Mouse (Mus musculus) kidney, postnatal 25 days (tissue): Measurements from ENCODE around the gene Polr1d.

Experiments
- DNase-seq, 2 experiments: peaks; one replicate each; pipeline ENCODE4 v3.0.0; 2021; ENCODE audit warnings: mixed read lengths in 2 of 2

Gene Polr1d

GRCm38 (mm10) chr5:147154806-147155371 is 78.0 kb downstream of the Polr1d start:
- DNase-seq = no peak

DNA sequence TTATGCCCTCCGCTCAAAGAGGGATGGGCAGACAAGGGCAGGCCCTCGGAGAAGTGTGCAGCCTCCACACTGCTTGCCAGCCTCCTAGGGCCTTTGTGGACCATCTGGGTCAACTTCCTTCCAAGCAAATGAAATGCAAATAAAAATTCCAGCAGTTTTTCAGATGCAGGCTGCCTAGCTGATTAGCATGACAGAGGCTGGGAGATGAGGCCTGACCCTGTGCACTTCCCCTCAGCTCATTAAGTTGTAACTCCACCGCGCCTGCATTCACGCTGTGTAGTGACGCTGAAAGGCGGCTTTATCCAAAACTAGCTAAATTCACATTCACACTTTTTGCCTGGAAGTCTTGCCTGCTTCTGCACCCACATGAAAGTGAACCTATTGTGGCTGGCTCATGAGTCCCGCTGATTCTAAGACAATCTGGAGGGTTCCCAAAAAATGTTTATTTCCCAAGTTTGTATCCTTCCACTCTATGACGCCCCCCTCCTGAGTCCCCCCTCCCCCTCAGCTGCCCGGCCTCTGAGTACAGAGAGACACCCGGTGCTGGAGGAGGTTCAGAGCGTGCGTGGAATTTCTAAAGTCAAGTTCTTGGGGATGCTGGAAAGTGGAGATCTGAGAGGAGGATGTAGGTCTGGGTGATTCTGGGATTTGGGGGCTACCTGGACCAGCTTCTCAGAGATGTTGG is 78.7 kb downstream of the Polr1d start:
- no peak for DNase-seq

GRCm38 (mm10) chr5:147156376-147156775 is 79.5 kb downstream of the Polr1d start:
- DNase-seq = no peak

DNA sequence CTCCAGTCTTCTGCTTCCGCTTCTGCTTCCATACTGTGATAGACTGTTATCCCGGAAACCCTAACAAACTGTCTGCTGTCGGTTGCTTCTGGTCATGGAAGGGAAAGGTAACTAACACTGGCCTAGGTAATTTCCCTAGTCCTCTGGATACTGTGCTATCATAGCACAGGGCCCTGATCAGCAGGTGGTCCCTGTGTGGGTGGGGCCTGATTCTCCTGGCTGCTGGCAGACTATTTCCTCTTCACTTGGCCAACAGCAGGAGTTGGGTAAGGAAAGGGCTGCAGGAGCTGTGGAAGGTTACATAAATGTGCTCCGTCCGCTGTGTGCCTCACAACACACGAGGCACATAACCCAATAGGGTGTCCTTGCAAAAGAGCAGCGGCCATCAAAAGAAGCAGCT is 80.6 kb downstream of the Polr1d start:
- DNase-seq = no peak

DNA sequence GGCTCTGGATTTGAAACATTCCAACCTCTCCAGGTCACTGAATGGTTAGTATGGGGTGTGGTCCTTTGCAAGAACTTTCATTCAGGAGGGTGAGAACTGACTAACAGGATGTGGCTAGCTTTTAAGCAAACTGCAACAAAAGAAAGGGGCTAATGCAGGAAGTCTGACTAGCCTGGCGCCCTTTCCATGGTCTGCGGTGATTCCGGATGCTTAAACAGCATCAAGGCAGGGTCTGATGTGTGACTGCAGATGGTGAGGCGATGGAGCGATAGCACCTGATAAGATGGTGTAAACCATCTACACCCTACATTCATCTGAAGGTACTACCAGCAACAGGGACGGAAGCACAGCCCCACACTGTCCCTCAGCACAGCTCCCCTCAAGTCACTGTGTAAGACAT is 82.5 kb downstream of the Polr1d start:
- no peak for DNase-seq

- no peak for DNase-seq
These were observed 82.9 kb downstream of the Polr1d start for GRCm38 (mm10) chr5:147159792-147160191.
